Mouse (Mus musculus) mouse embryonic stem cell (cell line): ENCODE measurements around the gene Tril.

Experiments
- in situ Hi-C, 2 experiments: fragments of 300-500 bp; cut with MboI; formaldehyde crosslinking; loops; 1 replicate in 1 of 2; 3 replicates in 1 of 2; pipeline ENCODE4 v1.14.3; 2019 to 2020; ENCODE audit warnings: low sequenced_read_pairs in 2 of 2, low pct_unique_long_range_greater_than_20kb in 1 of 2, mixed read lengths in 1 of 2; ENCODE audit not compliant: unreplicated experiment in 1 of 2

Tril gene

GRCm38 (mm10) chr6:53812242-53812641, 8.4 kb downstream of the Tril start:
- in situ Hi-C loops = no loop called here

- in situ Hi-C loops = no loop called here
Measured at GRCm38 (mm10) chr6:53808801-53809200, 11.8 kb downstream of the Tril start.

GRCm38 (mm10) chr6:53807185-53807584, 13.4 kb downstream of the Tril start:
- in situ Hi-C loops = no loop called here

- in situ Hi-C loops = no loop called here
Measured at GRCm38 (mm10) chr6:53806591-53807023, 14.0 kb downstream of the Tril start.

- in situ Hi-C loops = no loop called here
Measured at GRCm38 (mm10) chr6:53806021-53806420, 14.6 kb downstream of the Tril start.

GRCm38 (mm10) chr6:53804145-53804544, 16.5 kb downstream of the Tril start:
- in situ Hi-C loops = no loop called here

GRCm38 (mm10) chr6:53803551-53803950, 17.1 kb downstream of the Tril start:
- in situ Hi-C loops = no loop called here

GRCm38 (mm10) chr6:53801893-53802286, 18.7 kb downstream of the Tril start:
- in situ Hi-C loops = no loop called here

GRCm38 (mm10) chr6:53801269-53801892, 19.2 kb downstream of the Tril start:
- in situ Hi-C loops = no loop called here

- in situ Hi-C loops = no loop called here
Measured at GRCm38 (mm10) chr6:53798865-53799264, 21.8 kb downstream of the Tril start.

- in situ Hi-C loops = no loop called here
Measured at GRCm38 (mm10) chr6:53796835-53797234, 23.8 kb downstream of the Tril start.

- in situ Hi-C loops = no loop called here
Measured at GRCm38 (mm10) chr6:53795788-53796187, 24.8 kb downstream of the Tril start.

GRCm38 (mm10) chr6:53795078-53795477, 25.6 kb downstream of the Tril start:
- in situ Hi-C loops = no loop called here

- in situ Hi-C loops = no loop called here
Measured at GRCm38 (mm10) chr6:53794323-53794971, 26.2 kb downstream of the Tril start.

- in situ Hi-C loops = loop anchor here in 1 of 2 experiments (5.0 kb wide), 1 partner anchor 179 kb away; no protein-coding TSS in a partner anchor
Measured at GRCm38 (mm10) chr6:53782880-53783539, 37.6 kb downstream of the Tril start.

- in situ Hi-C loops = loop anchor here in 1 of 2 experiments (5.0 kb wide), 1 partner anchor 180 kb away; no protein-coding TSS in a partner anchor
Measured at GRCm38 (mm10) chr6:53782273-53782672, 38.4 kb downstream of the Tril start.

GRCm38 (mm10) chr6:53781171-53781570, 39.5 kb downstream of the Tril start:
- in situ Hi-C loops = loop anchor here in 1 of 2 experiments (5.0 kb wide), 1 partner anchor 181 kb away; no protein-coding TSS in a partner anchor

- in situ Hi-C loops = loop anchor here in 1 of 2 experiments (5.0 kb wide), 1 partner anchor 182 kb away; no protein-coding TSS in a partner anchor
Measured at GRCm38 (mm10) chr6:53780008-53780407, 40.6 kb downstream of the Tril start.

GRCm38 (mm10) chr6:53779526-53779925, 41.1 kb downstream of the Tril start:
- in situ Hi-C loops = loop anchor here (5.0 to 10.0 kb wide), 3 partner anchors 175 to 453 kb away; no protein-coding TSS in a partner anchor
